Mouse (Mus musculus) CD4-positive, CD25-positive, alpha-beta regulatory T cell, adult 2 months (primary cell): ENCODE measurements around the gene Scnn1a.
A peak's percentile ranks its signal among the peaks of the same experiment; 100 is the strongest.

Experiments
- DNase-seq: peaks from one replicate; pipeline ENCODE4 v3.0.0-alpha.2; 2012; ENCODE audit warnings: low read depth, low spot score

Gene Scnn1a

DNA sequence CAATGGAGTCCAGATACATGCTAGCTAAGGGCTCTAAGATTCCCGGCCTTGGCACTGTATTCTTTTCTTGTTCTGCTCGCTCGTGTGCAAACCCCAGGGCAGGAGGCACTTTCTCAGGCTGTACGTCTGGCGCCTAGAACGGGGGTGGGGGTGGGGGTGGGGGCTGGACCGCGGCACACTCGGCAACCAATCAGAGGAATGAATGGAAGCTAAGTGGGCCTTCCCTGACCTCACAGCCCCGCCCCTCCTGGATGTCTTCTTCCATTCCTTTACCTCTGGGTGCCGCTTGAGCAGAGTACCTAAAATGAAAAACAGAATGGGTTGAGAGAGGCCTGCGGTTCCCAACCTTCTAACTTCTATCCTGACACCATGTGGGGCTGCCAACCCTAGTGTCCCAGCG is 11.5 kb upstream of the Scnn1a start:
- no peak for DNase-seq

GRCm38 (mm10) chr6:125309406-125309805 is 11.1 kb upstream of the Scnn1a start:
- no peak for DNase-seq

DNA sequence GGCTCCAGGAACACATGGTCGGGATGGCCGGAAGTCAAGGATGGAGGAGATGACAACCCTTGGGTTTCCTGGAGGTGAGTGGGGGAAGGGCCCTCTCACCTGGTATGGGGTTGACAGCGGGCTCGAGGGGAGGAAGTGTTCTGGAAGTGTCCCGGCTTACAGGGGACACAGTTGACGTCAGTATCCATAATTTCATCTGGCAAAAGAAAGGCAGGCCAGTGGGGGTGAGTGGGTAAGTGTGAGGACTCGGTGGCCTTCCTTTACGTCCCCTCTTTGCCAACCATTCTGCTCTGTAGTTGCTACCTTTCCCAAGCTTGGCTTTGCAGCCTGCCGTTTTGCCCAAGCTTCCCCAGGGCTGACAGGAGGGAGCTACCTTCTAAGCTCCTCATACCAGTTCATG is 8.3 kb upstream of the Scnn1a start:
- no peak for DNase-seq

GRCm38 (mm10) chr6:125312581-125313355 is 7.7 kb upstream of the Scnn1a start:
- no peak for DNase-seq

DNA sequence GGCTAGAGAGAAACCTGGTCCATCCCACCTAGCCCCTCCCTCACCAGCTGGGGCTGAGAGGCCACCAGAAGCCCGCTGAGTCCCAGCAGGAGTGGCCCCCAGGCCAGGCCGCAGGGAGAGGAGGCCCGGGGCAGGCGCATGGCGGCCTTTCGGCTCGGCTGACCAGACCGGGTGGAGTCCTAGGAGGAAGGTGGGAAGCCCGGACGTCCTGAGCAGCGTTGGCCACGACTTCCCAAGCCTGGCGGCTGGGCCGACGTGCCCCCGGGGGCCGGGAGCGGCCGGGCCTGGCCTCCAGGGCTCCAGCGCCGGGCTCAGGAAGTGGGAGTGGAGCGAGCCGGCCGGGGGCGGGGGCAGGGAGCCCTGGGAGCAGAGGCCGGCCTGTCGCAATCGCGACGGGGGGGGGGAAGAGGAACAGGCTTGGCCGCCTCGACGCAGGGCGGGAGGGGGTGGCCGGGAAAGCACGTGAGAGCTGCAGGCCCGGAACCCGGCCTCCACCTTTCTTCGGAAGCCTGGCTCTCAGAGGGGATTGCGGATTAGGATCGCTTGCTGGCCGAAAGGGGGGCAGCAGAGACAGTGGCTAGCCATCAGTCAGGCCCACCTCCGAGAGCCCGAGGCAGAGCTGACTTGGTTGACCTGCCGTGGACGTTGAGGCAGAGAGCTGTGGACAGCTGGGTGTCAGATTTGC is 6.8 kb upstream of the Scnn1a start, which contains the start of gene Ltbr:
Gene Ltbr (minus strand): TSS at position 340 of the 685 bp plus-strand sequence.
- peak; percentile 33 for DNase-seq

DNA sequence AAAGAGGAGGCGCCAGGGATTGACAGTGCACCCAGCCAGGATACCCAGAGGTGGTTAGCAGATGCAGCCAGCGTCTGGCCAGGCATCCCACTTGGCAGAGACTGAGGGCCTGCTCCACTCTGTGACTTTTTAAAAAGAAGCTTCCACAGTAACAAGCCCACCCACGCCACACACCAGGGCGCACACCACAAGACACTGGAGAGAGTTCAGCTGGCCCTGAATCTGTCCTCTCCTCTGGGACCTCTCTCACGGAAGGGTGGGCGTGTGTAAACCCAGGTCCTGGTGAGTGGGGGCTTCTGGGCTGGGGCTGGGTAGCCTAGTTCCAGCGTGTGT is 6.3 kb upstream of the Scnn1a start:
- no peak for DNase-seq

DNA sequence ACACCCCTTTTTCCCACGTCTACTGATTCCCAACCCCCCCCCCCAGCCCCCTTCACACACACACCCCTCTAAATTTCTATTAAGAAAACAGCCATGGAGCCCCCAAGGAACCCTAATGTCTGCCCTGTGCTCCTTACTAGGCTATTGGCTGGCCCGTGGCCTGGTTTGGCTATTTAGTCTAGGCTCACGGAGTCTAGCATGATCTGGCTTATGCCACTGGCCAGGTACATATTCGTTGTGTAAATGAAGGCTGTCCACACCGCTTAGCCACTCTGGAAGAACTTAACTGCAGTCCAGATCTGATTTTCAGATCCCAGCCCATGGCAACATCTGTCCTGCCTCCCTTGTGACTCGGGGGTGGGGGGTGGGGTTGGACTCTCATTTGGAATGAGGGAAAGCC is 5.7 kb upstream of the Scnn1a start:
- no peak for DNase-seq

DNA sequence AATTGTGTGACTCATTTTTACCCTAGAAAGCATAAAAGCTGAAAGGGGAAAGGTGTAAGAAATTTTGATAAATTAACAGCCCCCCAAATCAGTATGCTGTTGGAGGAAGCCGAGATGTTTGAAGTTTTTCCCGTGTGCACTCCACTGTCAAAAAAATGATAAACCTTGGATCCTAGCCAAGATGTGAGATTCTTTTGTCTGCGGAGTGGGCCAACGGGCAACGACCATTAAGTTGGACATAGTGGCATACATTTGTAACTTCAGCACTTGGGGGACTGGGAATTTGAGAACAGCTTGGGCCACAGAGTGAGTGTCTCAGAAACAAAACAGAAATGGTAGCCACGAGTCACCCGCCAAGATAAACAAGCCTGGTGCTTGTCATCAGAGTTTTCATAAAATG is 3.4 kb upstream of the Scnn1a start:
- DNase-seq = no peak

DNA sequence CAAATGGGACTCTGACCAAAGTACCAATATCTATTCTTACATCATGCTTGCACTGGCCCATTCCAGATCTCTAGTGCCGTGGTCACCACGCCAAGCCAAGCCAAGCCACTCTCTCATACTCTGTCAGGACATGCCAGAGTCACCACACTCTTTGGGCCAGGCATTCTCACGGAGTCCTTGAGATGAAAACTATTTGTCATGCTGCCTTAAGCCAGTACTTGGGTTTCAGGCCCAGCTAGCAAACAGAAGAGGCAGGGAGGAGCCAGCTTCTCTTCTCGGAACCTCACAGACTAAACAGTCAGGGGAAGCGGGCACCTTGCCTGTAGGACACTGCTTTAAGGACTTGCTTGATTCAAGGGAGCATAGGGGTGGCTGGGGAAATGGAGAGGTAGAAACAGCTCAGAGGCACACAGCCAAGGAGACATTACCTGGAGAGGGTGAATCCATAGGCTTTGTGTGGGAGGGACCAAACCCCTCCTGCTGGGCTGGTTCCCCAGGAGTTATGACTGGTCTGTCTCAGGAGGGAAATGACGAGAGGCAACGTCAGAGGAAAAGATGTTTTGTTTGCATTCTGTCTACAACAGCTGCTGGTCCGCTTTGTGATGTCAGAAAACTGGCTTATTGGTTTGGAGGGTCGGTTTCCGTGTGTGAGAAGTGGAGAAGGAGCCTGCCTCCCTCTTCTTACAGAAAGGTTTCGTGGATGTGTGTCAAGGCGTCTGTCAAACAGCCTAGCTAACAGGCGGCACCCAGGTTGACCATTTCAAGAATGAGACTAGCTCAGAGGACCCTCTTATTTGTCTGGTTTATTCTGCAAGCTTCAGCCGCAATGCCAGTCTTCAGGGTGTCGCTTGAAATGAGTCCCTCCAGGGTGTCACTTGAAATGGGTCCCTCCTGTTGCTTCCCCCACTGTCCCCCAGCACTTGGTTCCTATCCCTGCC is 1.2 kb upstream of the Scnn1a start:
- DNase-seq = no peak

- DNase-seq = no peak
These were observed 551 bp upstream of the Scnn1a start for GRCm38 (mm10) chr6:125319919-125320296.

- DNase-seq = no peak
These were observed 826 bp downstream of the Scnn1a start for GRCm38 (mm10) chr6:125321114-125321855.

- DNase-seq = no peak
These were observed 2.3 kb downstream of the Scnn1a start for GRCm38 (mm10) chr6:125322794-125323193.

DNA sequence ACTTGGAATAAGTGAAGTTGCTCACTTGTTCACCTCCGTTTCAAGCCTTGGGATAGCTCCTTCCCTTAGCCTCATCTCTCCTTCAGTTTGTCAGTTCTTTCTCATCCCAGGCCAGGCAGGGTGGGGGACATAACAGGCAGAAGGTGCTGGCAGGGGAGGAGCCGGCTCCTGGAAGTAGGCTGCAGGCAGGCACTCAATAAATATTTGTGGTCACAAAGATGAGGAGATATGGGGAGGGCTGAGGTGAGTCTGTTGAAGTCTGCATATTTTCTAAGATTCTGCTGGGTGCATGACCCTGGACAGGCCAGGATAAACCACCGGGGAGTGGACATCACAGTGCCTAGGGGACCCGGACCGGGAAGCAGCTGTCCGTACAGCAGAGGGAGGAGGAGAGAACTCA is 3.1 kb downstream of the Scnn1a start:
- no peak for DNase-seq

DNA sequence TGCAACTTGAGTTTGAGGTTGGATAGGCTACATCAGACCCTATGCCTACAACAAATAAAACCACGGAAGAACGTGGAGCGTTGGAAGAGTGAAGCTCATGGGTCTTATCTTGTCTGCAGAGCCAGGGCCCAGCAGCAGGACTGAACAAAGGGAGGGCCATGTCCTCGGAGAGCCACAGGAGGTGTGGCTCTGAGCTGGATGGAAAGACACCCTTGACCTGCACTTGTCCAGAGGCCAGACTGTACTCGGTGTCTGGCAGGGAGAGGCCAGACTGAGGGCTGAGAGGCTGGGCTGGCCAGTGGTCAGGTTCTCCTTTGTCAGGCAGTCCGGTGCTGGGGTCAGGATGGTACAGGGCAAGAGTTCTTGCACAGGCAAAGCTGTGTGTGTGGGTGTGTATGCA is 4.9 kb downstream of the Scnn1a start:
- DNase-seq = no peak

GRCm38 (mm10) chr6:125328243-125328642 is 7.8 kb downstream of the Scnn1a start:
- DNase-seq = peak; percentile 77

GRCm38 (mm10) chr6:125330626-125331326 is 10.3 kb downstream of the Scnn1a start:
- peak; percentile 49 for DNase-seq

DNA sequence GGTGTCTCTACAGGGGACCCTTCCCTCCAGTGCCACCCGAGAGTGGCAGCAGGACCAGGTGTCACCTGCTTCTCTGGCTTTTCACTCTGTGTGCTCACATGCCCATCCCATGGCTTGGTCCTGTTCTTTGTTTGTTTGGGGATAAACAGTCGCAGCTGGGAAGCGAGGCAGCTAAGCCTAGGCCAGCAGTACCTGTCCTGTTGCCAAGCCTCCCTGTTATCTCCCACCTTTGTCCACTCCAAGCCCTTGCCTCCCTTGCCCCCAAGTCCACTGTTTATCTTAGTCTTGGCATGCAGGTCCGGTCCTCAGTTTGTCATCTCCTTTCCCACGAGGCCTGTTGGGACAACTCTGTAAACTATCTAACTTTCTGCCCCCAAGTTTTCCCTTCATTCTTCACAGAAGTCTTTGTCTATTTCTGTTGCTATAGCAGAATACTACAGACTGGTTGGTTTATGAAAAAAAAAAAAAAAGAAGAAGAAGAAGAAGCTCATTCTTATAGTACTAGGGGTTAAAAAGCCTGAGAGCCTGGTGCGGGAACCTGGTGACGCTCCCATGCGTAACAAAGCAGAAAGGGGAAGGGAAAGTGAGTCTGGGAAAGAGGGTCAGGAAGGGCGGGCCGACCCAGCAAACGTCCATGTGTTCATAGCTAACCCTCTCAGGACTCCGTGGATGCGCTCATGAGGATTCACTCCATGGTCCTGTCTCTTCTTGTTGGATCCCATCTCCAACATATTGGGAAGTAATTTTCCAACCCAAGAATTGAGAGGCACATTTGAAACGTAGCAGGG is 12.8 kb downstream of the Scnn1a start:
- DNase-seq = no peak

GRCm38 (mm10) chr6:125334356-125334755 is 13.9 kb downstream of the Scnn1a start:
- DNase-seq = no peak

GRCm38 (mm10) chr6:125338791-125339660 is 18.6 kb downstream of the Scnn1a start:
- peak; percentile 48 for DNase-seq
